Mouse (Mus musculus): Measurements from ENCODE around the gene Pkp4. TPM values are rescaled to one million over a fixed set of nuclear protein-coding genes. Genes with fewer than 3 reads are reported as not detected.
"Not testable (repeated sequence)": the region's sequence is repeated elsewhere in the genome, so short reads cannot be mapped to it uniquely, and the experiment has no call there.

The Pkp4 gene
- polyA plus RNA-seq, 1 experiment from 2014 or later = 33.6 TPM

- ATAC-seq (ENCODE audit: low read depth) = no peak
- no peaks in the 10 kb centered on the region for H3K9me3 ChIP-seq (ENCODE audit: control insufficient read depth, low read length)
- no peaks in the 10 kb centered on the region for H3K27me3 ChIP-seq (ENCODE audit: control insufficient read depth, insufficient read depth, low read length)
- no peaks in the 10 kb centered on the region for H3K36me3 ChIP-seq (ENCODE audit: control insufficient read depth, insufficient read depth, low read length)
- no peak overlapping the region for H3K4me2 ChIP-seq (ENCODE audit: low read depth, low read length)
- H3K9ac ChIP-seq (replicated peaks; ENCODE audit: low read depth, low read length) = no peak overlapping the region
- H3K4me1 ChIP-seq (ENCODE audit: control insufficient read depth, insufficient read depth, low read length) = no peaks in the 10 kb centered on the region
- WGBS = 99% methylated on average over 17 of the region's 17 CpGs
- no peak overlapping the region for H3K4me3 ChIP-seq (ENCODE audit: low read depth, low read length)
- H3K27ac ChIP-seq (ENCODE audit: low read depth, low read length) = no peak overlapping the region
These were observed 222.6 kb downstream of the Pkp4 start for GRCm38 (mm10) chr2:59383231-59383630.

DNA sequence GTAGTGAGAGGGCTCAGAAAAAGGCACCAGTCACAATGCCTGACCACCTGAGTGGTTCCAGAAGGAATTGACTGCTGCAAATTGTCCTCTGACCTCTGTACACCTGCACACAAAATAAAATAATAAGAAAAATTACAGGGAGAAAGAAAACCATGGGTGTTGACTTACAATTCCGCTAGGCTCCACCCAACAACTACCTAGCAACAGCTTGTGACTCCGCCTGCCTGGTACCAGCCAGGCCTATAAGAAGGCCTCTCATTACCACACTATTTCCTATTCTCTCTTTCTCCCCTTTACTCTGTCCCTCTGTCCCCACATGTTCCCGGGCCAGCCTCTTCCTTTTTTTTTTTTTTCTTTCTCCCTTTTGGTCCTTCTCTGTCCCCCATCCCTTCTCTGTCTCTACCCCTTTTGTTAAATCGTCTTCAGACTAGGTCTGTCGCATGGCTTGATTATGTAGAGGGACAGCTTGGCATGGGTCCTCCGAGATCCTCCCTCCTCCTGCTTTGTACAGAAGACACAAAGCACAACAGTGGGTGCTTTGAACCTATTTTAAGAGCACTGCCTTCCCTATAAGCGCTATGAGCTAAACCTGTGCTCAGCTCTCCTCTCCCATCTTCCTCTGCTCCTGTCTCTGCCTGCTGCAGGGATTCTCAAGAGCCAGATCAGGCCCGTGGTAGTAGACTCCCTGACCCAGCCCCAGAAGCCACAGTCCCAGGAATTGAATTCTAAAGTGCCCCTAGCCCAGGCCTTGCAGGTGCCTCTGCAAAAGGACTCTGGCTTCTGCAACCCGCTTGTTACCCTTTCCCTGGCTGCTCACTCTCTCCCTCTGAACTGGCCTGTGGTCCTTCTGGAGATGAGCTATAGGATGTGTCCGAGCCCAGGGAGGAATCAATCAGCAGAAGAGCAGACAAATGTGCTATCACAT is 223.5 kb downstream of the Pkp4 start:
- H3K4me2 ChIP-seq (ENCODE audit: low read depth, low read length) = no peak overlapping the region
- no peak overlapping the region for H3K4me3 ChIP-seq (ENCODE audit: low read depth, low read length)
- no peaks in the 10 kb centered on the region for H3K4me1 ChIP-seq (ENCODE audit: control insufficient read depth, insufficient read depth, low read length)
- ATAC-seq (ENCODE audit: low read depth) = no peak
- no peak overlapping the region for H3K27ac ChIP-seq (ENCODE audit: low read depth, low read length)
- 75% methylated on average over 10 of the region's 10 CpGs for WGBS
- H3K9me3 ChIP-seq (ENCODE audit: control insufficient read depth, low read length) = no peaks in the 10 kb centered on the region
- H3K36me3 ChIP-seq (ENCODE audit: control insufficient read depth, insufficient read depth, low read length) = no peaks in the 10 kb centered on the region
- H3K27me3 ChIP-seq (ENCODE audit: control insufficient read depth, insufficient read depth, low read length) = no peaks in the 10 kb centered on the region
- no peak overlapping the region for H3K9ac ChIP-seq (replicated peaks; ENCODE audit: low read depth, low read length)

DNA sequence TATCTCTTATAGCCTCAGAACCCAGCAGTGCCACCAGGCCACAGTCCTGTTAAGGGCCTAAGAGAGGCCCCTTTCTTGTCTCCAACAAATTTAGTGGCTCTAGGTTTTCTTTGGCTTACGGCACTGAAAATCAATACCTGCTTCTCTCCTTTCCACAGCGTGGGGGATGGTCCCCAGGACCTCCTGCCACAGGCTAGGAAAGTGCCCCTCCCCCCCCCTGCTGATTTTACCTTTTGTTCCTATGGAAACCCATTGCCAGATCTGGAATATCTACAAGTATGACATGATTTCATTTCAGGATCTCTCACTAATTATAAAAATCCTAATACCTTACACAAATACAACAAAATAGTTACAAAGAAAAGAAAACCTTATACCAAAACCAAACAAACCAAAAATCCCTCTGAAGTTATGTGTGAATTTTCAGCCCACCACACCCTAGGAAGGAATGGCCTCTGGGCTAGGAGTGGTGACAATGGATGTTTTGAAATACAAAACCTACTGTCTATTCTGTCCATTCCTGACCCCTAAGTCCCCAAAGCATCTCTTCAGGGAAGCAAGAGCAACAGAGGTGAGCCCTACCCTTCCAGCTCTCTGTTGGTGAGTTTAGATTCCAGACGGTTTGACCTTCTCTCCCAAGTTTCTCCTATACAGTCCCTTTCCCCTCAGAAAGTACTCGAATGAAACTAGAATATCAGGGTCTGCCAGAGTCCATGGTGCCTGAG is 224.7 kb downstream of the Pkp4 start:
- no peaks in the 10 kb centered on the region for H3K36me3 ChIP-seq (ENCODE audit: control insufficient read depth, insufficient read depth, low read length)
- no peak overlapping the region for H3K4me3 ChIP-seq (ENCODE audit: low read depth, low read length)
- no peak overlapping the region for H3K27ac ChIP-seq (ENCODE audit: low read depth, low read length)
- H3K9me3 ChIP-seq (ENCODE audit: control insufficient read depth, low read length) = no peaks in the 10 kb centered on the region
- 72% methylated on average over 4 of the region's 4 CpGs for WGBS
- no peaks in the 10 kb centered on the region for H3K4me1 ChIP-seq (ENCODE audit: control insufficient read depth, insufficient read depth, low read length)
- H3K4me2 ChIP-seq (ENCODE audit: low read depth, low read length) = no peak overlapping the region
- ATAC-seq (ENCODE audit: low read depth) = no peak
- H3K27me3 ChIP-seq (ENCODE audit: control insufficient read depth, insufficient read depth, low read length) = no peaks in the 10 kb centered on the region
- H3K9ac ChIP-seq (replicated peaks; ENCODE audit: low read depth, low read length) = no peak overlapping the region

GRCm38 (mm10) chr2:59389971-59390370 is 229.3 kb downstream of the Pkp4 start:
- 87% methylated on average over 5 of the region's 5 CpGs for WGBS
- H3K36me3 ChIP-seq (ENCODE audit: control insufficient read depth, insufficient read depth, low read length) = no peaks in the 10 kb centered on the region
- H3K4me2 ChIP-seq (ENCODE audit: low read depth, low read length) = no peak overlapping the region
- no peak overlapping the region for H3K9ac ChIP-seq (replicated peaks; ENCODE audit: low read depth, low read length)
- H3K4me1 ChIP-seq (ENCODE audit: control insufficient read depth, insufficient read depth, low read length) = no peaks in the 10 kb centered on the region
- no peak overlapping the region for H3K4me3 ChIP-seq (ENCODE audit: low read depth, low read length)
- H3K9me3 ChIP-seq (ENCODE audit: control insufficient read depth, low read length) = no peaks in the 10 kb centered on the region
- ATAC-seq (ENCODE audit: low read depth) = no peak
- H3K27me3 ChIP-seq (ENCODE audit: control insufficient read depth, insufficient read depth, low read length) = no peaks in the 10 kb centered on the region
- no peak overlapping the region for H3K27ac ChIP-seq (ENCODE audit: low read depth, low read length)

GRCm38 (mm10) chr2:59393177-59393576 is 232.5 kb downstream of the Pkp4 start:
- Histone ChIP-seq H3K4me1 (ENCODE audit: control insufficient read depth, insufficient read depth, low read length) (no peaks in the 10 kb centered on the region), H3K9me3 (ENCODE audit: control insufficient read depth, low read length) (no peaks in the 10 kb centered on the region), H3K27ac (ENCODE audit: low read depth, low read length) (no peak overlapping the region), H3K27me3 (ENCODE audit: control insufficient read depth, insufficient read depth, low read length) (no peaks in the 10 kb centered on the region), H3K4me3 (ENCODE audit: low read depth, low read length) (no peak overlapping the region), H3K36me3 (ENCODE audit: control insufficient read depth, insufficient read depth, low read length) (no peaks in the 10 kb centered on the region), H3K9ac (replicated peaks; ENCODE audit: low read depth, low read length) (no peak overlapping the region), H3K4me2 (ENCODE audit: low read depth, low read length) (no peak overlapping the region)
- 95% methylated on average over 1 of the region's 1 CpGs for WGBS
- no peak for ATAC-seq (ENCODE audit: low read depth)

DNA sequence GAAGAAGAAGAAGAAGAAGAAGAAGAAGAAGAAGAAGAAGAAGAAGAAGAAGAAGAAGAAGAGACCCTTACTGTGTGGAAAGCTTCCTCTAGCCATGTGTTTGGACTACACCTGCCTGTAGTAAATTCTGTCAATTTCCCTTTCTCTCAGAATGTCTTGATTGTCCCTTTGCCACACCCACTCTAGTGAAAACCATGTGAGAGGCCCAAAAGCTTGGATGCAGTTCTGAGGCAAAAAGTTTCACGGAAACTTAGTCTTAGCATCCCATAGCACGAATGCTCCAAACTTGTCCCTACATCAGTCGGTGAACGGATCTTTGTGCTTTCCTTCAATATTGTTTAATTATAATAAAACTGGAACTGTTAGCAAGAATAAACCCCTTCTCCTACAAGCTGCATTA is 234.0 kb downstream of the Pkp4 start:
- H3K27me3 ChIP-seq (ENCODE audit: control insufficient read depth, insufficient read depth, low read length) = no peaks in the 10 kb centered on the region
- no peak for ATAC-seq (ENCODE audit: low read depth)
- H3K9me3 ChIP-seq (ENCODE audit: control insufficient read depth, low read length) = no peaks in the 10 kb centered on the region
- no peak overlapping the region for H3K4me3 ChIP-seq (ENCODE audit: low read depth, low read length)
- no peak overlapping the region for H3K4me2 ChIP-seq (ENCODE audit: low read depth, low read length)
- no peak overlapping the region for H3K27ac ChIP-seq (ENCODE audit: low read depth, low read length)
- no peaks in the 10 kb centered on the region for H3K4me1 ChIP-seq (ENCODE audit: control insufficient read depth, insufficient read depth, low read length)
- no peak overlapping the region for H3K9ac ChIP-seq (replicated peaks; ENCODE audit: low read depth, low read length)
- 98% methylated on average over 4 of the region's 4 CpGs for WGBS
- no peaks in the 10 kb centered on the region for H3K36me3 ChIP-seq (ENCODE audit: control insufficient read depth, insufficient read depth, low read length)

DNA sequence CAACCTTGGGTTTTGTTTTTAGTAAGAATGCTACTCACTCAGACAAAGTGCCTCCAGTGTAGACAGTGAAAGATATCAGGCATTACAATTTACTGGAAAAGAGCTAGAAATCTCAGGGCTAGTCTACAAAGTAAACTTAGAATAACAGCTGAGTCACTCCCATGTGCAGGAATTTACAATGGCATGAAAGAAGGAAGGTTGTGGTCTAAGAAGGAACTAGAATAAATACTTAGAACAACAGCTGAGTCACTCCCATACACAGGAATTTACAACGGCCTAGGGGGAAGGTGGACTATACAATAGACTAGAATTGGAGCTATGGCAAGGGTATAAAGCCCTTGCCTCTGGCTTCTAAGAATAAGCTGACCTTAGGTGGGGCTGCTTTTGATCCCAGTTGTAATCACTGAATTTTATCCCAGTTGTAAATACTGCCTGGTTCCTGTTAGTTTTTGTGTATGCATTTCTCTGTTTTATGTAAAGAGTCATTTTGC is 234.6 kb downstream of the Pkp4 start:
- not testable (repeated sequence) for H3K4me1 ChIP-seq (ENCODE audit: control insufficient read depth, insufficient read depth, low read length); H3K9me3 ChIP-seq (ENCODE audit: control insufficient read depth, low read length); H3K4me2 ChIP-seq (ENCODE audit: low read depth, low read length); H3K4me3 ChIP-seq (ENCODE audit: low read depth, low read length); H3K9ac ChIP-seq (replicated peaks; ENCODE audit: low read depth, low read length); H3K36me3 ChIP-seq (ENCODE audit: control insufficient read depth, insufficient read depth, low read length); H3K27me3 ChIP-seq (ENCODE audit: control insufficient read depth, insufficient read depth, low read length); ATAC-seq (ENCODE audit: low read depth); H3K27ac ChIP-seq (ENCODE audit: low read depth, low read length)
- 78% methylated on average over 1 of the region's 1 CpGs for WGBS

GRCm38 (mm10) chr2:59396555-59396954 is 235.9 kb downstream of the Pkp4 start:
- H3K27me3 ChIP-seq (ENCODE audit: control insufficient read depth, insufficient read depth, low read length) = no peaks in the 10 kb centered on the region
- no peaks in the 10 kb centered on the region for H3K36me3 ChIP-seq (ENCODE audit: control insufficient read depth, insufficient read depth, low read length)
- no peak overlapping the region for H3K9ac ChIP-seq (replicated peaks; ENCODE audit: low read depth, low read length)
- no peaks in the 10 kb centered on the region for H3K9me3 ChIP-seq (ENCODE audit: control insufficient read depth, low read length)
- WGBS = 90% methylated on average over 1 of the region's 1 CpGs
- no peak for ATAC-seq (ENCODE audit: low read depth)
- H3K4me3 ChIP-seq (ENCODE audit: low read depth, low read length) = no peak overlapping the region
- no peak overlapping the region for H3K4me2 ChIP-seq (ENCODE audit: low read depth, low read length)
- H3K27ac ChIP-seq (ENCODE audit: low read depth, low read length) = no peak overlapping the region
- no peaks in the 10 kb centered on the region for H3K4me1 ChIP-seq (ENCODE audit: control insufficient read depth, insufficient read depth, low read length)

GRCm38 (mm10) chr2:59397531-59397930 is 236.9 kb downstream of the Pkp4 start:
- Histone ChIP-seq H3K9ac (replicated peaks; ENCODE audit: low read depth, low read length) (no peak overlapping the region), H3K4me1 (ENCODE audit: control insufficient read depth, insufficient read depth, low read length) (no peaks in the 10 kb centered on the region), H3K4me3 (ENCODE audit: low read depth, low read length) (no peak overlapping the region), H3K9me3 (ENCODE audit: control insufficient read depth, low read length) (no peaks in the 10 kb centered on the region), H3K27ac (ENCODE audit: low read depth, low read length) (no peak overlapping the region), H3K36me3 (ENCODE audit: control insufficient read depth, insufficient read depth, low read length) (no peaks in the 10 kb centered on the region), H3K4me2 (ENCODE audit: low read depth, low read length) (no peak overlapping the region), H3K27me3 (ENCODE audit: control insufficient read depth, insufficient read depth, low read length) (no peaks in the 10 kb centered on the region)
- ATAC-seq (ENCODE audit: low read depth) = no peak

Data from neural tube, embryonic 14.5 days (tissue).